Mouse (Mus musculus) cerebellum, postnatal 25 days (tissue): Measurements from ENCODE around the gene Gse1.

Experiments
- DNase-seq, 2 experiments: peaks; one replicate each; pipeline ENCODE4 v3.0.0; 2021; ENCODE audit warnings: mixed read lengths in 2 of 2

Gene Gse1

GRCm38 (mm10) chr8:120585521-120585920, 357.3 kb downstream of the Gse1 start:
- DNase-seq = no peak

DNA sequence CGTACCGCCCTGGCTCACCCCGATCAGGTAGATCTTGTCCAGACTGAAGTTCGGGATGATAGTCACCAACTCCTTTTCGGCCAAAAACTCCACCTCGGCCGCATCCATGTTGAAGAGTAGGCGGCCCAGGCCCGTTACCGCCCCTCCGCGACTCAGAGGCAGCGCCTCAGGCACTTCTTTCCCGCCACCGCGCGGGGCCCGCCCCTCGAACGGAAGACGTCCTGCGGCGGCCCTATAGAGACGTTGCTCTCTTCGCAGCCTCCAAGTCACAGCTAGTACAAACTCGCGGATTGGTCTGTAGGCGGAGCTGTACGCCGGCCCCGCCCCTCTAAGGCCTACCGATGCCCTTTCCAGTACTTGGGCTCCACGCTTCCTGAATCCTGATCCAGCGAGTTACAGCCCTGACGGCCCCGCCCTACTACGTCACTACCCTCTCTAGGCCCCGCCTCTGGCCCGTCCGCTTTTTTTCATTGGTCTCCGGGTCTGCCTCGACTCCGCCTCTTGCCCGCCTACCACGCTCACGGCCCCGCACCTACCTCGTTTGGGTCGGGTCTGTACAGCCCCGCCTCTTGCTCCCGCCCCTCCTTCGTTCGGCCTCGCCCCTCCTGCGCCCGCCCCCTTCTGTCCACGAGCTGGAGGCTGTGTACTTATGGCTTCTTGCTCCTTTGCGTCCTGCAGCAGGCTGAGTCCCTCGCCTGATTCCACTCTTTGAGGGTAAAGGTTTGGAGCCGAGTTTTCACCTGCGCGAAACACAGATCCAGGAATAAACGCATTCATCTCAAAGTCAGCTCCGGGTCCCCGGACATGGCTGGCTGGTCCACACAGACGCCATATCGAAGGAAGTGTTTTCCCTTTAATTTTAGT, 360.9 kb downstream of the Gse1 start, which contains the start of gene Gins2:
Gene Gins2 (minus strand): TSS at position 397 of the 864 bp plus-strand sequence.
- DNase-seq = peak; percentile 98 to 99

DNA sequence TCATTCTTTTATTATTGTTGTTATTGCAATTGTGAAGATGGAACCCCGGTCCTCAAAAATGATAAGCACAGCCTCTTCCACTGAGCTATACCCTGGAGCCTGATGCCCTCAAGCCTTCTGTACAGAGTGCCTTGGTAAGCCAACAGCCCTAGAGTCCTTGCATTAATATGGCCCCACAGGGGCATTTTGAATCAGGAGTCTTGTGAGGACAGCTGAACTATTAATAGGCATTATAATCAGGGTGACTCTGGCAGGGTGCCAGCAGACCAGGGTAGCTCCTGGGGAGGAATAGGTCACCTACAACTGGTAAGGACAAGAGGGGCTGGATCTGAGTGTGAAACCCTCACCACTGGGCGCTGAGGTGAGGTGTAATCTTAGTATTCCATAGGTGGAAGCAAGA, 361.7 kb downstream of the Gse1 start:
- peak; percentile 35 to 68 for DNase-seq

- DNase-seq = peak; percentile 65 to 76
Measured at GRCm38 (mm10) chr8:120591587-120592292, 363.5 kb downstream of the Gse1 start.

DNA sequence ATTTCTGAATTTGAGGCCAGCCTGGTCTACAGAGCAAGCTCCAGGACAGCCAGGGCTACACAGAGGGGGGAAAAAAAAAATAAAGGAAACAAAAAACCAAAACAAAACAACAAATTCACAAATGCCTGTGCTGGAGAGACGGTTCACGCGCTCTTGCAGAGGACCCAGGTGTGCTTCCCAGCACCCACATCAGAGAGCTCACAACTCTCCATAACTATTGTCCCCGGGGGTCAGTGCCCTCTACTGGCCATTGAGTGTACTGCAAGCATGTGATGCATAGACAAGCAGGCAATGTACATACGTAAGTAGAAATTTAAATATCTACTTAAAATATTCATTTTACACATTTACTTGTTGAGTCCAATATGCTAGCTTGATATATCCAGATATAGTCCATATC, 366.3 kb downstream of the Gse1 start:
- no peak for DNase-seq

- peak; percentile 77 to 85 for DNase-seq
Measured at GRCm38 (mm10) chr8:120595963-120596362, 367.7 kb downstream of the Gse1 start.

DNA sequence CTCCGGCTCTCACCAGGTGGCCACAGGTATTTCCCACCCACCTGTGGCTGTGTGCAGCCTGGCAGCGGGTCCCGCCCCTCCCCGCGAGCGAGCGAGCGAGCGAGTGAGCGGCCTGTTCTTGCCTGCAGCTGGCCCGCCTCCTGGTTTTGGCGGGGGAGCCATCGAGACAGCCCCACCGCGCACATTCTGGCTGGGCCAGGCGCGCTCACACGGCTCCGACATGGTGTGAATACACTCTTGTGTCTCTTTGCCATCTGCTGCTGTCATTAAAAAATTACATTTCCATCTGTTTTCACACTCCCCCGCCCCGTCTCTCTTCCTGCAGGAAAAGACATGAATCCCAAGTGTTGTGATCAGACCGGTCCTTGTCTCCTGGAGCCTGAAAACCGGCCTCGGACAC, 370.3 kb downstream of the Gse1 start:
- DNase-seq = peak; percentile 64 to 80

GRCm38 (mm10) chr8:120599504-120599903, 371.2 kb downstream of the Gse1 start:
- DNase-seq = peak; percentile 86 to 91

GRCm38 (mm10) chr8:120602672-120603071, 374.4 kb downstream of the Gse1 start:
- DNase-seq = no peak

GRCm38 (mm10) chr8:120607460-120607859, 379.2 kb downstream of the Gse1 start:
- no peak for DNase-seq

DNA sequence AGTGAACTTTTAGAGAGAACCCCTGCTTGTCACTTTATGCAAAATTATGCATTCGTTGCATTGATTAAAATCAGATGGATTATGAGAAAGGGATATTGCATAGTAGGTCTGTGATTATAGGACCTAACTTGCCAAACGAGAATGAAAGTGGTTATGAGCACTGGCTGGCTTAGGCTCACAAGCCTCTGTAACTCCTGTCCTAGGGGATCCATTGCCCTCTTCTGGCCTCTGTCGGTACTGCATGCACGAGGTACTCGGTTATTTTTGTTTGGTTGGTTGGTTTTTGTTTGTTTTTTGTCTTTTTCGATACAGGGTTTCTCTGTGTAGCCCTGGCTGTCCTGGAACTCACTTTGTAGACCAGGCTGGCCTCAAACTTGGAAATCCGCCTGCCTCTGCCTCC, 379.6 kb downstream of the Gse1 start:
- DNase-seq = peak; percentile 82 to 88

DNA sequence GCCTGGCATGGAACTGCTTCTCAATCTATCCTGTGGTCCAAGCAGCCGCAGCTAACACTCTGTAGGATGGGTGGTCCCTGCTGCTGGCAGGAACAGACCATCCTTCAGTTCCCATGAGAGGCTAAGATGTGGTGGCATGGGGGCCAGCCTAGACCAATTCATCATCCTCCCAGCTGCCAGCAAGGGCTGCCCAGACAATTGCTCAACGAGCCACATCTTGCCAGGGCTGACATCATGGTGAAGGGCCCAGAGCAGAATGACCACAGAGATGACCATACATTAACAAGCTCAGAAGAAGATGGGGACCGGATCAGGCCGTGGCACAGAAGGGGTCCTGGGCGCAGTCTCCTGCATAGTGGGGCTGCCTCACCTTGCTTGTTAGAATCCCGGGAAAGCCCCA, 382.6 kb downstream of the Gse1 start:
- no peak for DNase-seq

DNA sequence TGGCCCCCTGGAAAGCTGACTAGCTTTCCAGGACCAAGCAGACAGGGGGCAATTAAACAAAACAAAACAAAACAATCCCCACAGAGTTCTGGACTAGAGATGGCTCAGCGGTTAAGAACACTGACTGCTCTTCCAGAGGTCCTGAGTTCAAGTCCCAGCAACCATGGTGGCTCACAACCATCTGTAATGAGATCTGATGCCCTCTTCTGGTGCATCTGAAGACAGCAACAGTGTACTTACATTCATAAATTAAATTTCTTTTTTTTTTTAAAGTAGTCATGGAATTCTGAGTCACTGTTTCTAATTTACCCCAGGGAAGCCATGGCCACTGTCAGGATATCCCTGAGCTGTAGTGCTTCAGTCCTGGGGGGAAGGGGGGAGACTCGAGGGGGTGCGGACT, 386.2 kb downstream of the Gse1 start:
- DNase-seq = no peak

DNA sequence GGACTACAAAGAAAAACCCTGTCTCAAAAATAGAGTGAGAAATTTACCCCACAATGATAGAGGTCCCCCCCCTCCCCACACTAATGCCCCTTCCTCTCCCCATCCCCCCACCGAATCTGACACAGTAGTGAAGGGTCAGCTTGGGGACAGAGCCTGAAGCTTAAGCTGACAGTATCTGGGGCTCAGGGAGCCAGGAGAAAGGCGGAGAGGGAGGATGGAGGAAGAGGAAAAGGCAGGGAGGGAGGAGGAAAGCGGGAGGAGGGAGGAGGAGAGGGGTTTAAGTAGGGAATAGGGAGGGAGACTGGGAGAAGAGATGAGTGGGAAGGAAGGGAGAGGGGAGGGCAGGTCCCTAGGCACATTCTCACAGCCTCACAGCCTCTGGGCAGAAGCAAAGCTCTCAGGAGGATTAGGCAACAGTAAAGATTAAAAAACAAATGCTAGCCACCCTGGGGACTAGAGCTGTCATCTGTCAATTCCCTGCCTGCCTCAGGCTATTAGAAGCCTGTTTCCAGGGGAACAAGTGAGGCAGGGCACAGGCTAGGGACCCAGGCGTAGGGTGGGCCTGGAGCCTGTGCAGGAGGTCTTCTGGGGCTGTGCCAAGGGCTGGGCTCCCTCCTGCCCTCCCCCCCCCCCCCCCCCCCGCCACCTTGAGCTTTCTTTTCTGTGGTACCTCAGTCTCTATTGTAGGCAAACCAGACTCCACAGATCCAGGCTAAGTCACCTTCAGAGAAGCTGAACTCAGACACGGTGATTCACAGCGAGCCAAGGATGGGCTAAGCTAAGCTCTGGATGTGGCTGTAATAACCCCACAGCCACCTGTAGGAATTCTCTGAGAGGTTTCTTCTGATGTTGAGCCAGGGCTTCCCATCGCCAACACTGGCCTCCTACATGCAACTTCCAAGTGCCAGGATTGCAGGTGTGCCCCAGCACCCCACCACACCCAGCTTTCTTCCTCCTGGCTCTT, 388.7 kb downstream of the Gse1 start:
- no peak for DNase-seq

GRCm38 (mm10) chr8:120618110-120618509, 389.9 kb downstream of the Gse1 start:
- peak; percentile 77 to 83 for DNase-seq

DNA sequence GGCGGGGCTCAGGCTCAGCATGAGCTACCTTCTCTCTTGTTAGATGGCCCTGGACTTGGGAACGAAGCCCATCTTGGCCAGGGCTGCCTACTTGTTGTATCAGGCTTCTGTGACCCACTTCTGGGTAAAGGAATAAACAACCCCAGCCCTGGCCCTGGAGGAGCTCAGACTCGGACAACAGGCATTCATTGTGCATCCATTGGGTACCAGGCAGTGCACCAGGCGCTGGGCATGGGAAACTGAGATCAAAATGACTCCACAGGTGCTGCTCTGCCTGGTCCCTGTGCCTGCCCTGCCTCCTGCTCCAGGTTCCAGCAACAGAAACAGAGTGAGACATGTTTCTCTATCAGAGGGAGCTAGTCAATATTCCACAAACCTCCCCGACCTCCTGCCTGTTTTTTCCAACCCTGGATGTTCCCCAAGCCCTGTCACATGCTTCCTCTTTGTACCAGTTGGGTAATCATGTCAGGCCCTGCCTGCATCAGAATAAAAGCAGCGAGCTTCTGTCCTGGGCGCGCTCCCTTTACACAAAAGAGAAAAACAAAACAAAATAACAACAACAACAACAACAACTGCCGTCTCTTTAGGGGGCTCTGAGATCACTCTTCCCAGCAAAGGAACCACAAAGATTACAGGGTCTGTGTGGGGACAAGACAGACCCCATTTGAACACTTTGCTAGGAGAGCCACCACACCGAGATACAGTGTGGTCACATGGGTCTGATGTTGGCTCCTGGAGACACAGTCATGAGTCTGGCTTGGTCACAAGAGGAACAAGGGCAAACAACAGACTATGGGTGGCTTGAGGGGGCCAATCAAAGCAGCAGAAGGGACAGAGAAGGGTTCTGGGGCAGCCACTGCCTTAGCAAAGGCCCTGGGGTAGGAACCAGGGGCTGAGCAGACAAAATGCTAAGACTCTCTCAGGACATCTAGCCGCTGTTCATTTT, 391.3 kb downstream of the Gse1 start:
- DNase-seq = no peak

DNA sequence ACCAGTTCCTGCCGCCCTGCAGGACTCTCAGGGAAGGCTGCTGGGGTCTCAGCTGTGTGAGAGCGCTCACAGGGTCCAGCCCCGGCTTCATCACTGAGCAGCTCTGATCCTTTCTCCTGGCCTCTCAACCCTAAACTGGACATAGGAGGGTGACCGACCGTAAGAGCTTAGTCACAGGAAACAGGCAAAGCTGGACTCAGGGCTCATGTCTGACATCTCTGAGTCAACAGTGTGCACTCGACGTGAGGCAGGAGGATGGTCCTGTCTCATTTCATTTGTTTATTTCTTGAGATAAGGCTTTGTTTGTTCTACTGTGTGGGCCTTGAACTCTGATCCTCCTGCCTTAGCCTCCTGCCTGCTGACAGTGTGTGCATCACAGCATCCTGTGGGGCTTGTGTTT, 392.2 kb downstream of the Gse1 start:
- no peak for DNase-seq

DNA sequence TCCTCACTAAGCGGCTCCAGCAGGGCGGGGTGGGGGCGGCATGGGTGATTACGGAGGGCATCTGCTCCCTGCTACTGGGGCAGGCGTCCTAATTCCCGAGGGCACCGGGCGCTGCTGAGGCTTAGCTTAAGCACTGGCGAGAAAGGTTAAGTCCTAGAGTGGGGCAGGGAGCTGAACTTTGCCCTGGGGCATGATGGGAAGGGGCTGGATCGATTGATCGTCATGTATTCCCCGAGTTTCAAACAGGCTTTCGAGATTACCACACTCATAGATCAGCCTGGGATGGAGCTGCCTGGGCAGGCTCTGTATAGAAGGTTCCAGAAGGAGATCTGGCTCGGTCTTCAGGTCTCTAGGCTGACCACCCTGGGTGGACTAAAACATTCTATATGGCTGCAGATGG, 393.9 kb downstream of the Gse1 start:
- DNase-seq = no peak

- DNase-seq = no peak
Measured at GRCm38 (mm10) chr8:120623608-120624007, 395.4 kb downstream of the Gse1 start.

DNA sequence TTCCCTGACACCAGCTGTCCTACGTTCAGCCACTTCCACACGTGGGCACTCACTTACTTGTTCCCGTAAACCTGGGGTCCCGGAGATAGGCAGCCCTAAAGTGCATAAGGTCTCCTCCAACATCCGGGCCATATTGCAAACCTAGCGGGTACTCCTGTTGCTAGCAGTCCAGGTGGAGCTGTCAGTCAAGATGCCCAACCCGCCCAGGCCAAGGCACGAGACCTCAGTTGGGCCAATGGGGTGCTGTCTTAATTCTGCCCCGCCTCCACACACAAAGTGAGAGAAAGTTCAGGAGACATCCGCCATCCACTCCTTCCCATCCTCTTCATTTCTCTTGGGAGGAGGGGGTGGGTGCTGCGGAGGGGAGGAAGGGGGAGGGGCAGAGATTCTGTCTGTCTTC, 398.2 kb downstream of the Gse1 start:
- DNase-seq = no peak

DNA sequence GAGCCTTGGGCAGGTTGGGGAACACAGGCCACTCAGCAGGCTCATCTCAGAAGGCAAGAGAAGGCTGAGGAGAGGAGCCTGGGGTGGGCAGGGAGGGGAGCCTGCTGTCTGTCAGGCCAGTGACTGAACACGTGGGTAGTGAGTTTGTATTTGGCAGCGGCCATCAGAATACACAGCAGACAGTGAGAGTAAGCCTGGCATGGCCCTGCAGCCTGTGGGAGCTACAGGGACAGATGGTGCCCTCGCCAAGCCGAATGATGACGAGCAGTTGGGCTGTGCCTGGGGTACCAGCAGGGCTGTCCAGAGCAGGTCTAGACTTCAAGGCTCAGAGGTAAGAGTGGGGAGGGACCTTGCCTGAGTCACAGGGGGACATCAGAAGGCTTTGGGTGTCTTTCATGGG, 399.0 kb downstream of the Gse1 start:
- DNase-seq = peak; percentile 84 to 88

DNA sequence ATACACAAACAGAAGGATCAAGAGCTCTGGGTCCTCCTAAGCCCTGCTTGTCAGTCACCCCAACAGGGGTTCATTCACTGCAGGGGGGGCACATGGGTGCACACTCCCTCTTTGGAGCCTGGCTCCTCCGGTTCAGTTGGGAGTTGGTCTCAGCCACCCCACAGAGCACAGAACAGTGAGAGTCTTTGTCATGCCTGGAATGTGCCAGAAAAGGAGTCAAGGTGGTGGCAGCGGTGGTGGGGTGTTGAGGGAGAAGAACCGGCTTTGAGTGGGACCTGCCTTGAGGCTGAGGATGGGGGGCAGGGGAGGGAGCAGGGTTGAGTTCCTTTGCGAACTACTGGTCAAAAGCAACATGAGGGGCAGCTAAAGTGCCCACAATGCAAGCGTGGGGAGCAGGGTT, 401.8 kb downstream of the Gse1 start:
- DNase-seq = no peak
